Comparison of ENCODE assay signal across 8 mouse cellular contexts in the genomic region with DNA sequence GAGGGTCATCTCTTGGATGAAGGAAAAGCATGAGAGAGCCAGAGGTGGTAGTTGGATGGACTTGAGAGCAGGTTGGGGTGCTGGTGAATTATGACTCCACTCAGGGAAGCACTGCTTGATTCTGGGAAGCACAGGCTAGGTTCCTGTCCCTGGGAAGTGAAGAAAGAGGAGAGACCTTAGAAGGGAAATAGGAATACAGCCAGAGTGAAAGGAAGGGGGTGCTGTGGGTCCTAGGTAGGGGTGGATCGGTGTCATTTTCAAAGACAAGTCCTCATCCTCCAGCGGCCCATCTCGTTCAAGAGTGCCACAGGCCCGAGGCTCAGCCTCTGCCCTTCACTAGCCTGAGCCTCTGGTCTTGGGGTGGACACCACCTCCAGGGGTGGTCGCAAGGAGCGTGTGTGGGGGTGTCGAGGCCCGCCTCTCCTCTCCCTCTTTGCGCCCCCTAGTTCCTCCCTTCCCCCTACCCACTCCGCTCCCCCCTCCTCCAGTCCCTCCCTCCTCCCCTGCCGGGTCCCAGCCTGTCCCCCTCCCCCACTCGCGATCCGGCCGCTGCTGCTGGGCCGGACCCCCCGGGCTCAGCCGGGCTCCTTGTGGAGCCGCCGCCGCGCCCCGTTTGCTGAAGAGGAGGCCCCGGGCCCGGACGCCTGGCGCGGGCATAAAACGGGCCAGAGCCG. TPM values are rescaled to one million over a fixed set of nuclear protein-coding genes. Genes with fewer than 3 reads are reported as not detected.
DNase-seq lines count a peak whose midpoint lies in the region; ATAC-seq and TF ChIP-seq lines count a peak whose summit lies in the region.

No protein-coding gene starts in this region.

- peaks cover 84% of the 10 kb centered on the region for H3K27me3 ChIP-seq in heart, embryonic 13.5 days (replicated peaks)
- peaks cover 4% of the 10 kb centered on the region for H3K27me3 ChIP-seq in C2C12 (ENCODE audit: control insufficient read depth, insufficient read depth, insufficient read length)
- peaks cover 25% of the 10 kb centered on the region for H3K27me3 ChIP-seq in intestine, embryonic 16.5 days (replicated peaks; ENCODE audit: control insufficient read depth, insufficient read depth, low read length)
- peaks cover 30% of the 10 kb centered on the region for H3K27me3 ChIP-seq in neural tube, embryonic 13.5 days

- no peaks in the 10 kb centered on the region for H3K9me3 ChIP-seq in heart, embryonic 13.5 days
- H3K9me3 ChIP-seq in intestine, embryonic 16.5 days (ENCODE audit: control insufficient read depth, low read length), result no peaks in the 10 kb centered on the region
- H3K9me3 ChIP-seq in neural tube, embryonic 13.5 days, result no peaks in the 10 kb centered on the region

- WGBS in heart, embryonic 13.5 days, result 2% methylated on average over 19 of the region's 30 CpGs
- 3% methylated on average over 30 of the region's 30 CpGs for WGBS in intestine, embryonic 16.5 days
- WGBS in neural tube, embryonic 13.5 days, result 0% methylated on average over 20 of the region's 30 CpGs

- no peaks in the 10 kb centered on the region for H3K79me3 ChIP-seq in C2C12 (ENCODE audit: low read depth)

- no peak overlapping the region for H3K27ac ChIP-seq in heart, embryonic 13.5 days (replicated peaks)
- H3K27ac ChIP-seq in intestine, embryonic 16.5 days (ENCODE audit: low read length), result peak overlapping the region; percentile 52; the same call in 1 of the 2 replicates
- peak overlapping the region; percentile 78 for H3K27ac ChIP-seq in neural tube, embryonic 13.5 days (replicated peaks)

- H3K4me1 ChIP-seq in heart, embryonic 13.5 days, result peaks cover 20% of the 10 kb centered on the region
- H3K4me1 ChIP-seq in intestine, embryonic 16.5 days (ENCODE audit: control insufficient read depth, insufficient read depth, low read length), result peaks cover 20% of the 10 kb centered on the region
- H3K4me1 ChIP-seq in neural tube, embryonic 13.5 days (replicated peaks), result peaks cover 30% of the 10 kb centered on the region

- DNase-seq in heart, adult 18-20 months, result no peak
- DNase-seq in embryo, embryonic 10.5 days (ENCODE audit: low spot score), result peak; percentile 60
- DNase-seq in gastrocnemius, postnatal 14 days, result no peak
- DNase-seq in ovary, postnatal 36 days (ENCODE audit: low spot score), result no peak

- no peaks in the 10 kb centered on the region for H3K79me2 ChIP-seq in C2C12 (ENCODE audit: control insufficient read depth, insufficient read depth)

- TF ChIP-seq CTCF in C2C12 (IDR thresholded peaks at IDR 0.05; ENCODE audit: control insufficient read depth, insufficient read depth, insufficient read length), result no peak

- H3K36me3 ChIP-seq in heart, embryonic 13.5 days, result no peaks in the 10 kb centered on the region
- H3K36me3 ChIP-seq in C2C12 (ENCODE audit: control insufficient read depth, insufficient read depth), result no peaks in the 10 kb centered on the region
- H3K36me3 ChIP-seq in intestine, embryonic 16.5 days (ENCODE audit: control insufficient read depth, insufficient read depth, low read length), result no peaks in the 10 kb centered on the region
- peaks cover 19% of the 10 kb centered on the region for H3K36me3 ChIP-seq in neural tube, embryonic 13.5 days

- peak overlapping the region; percentile 83 for H3K9ac ChIP-seq in heart, embryonic 13.5 days
- H3K9ac ChIP-seq in intestine, embryonic 16.5 days (ENCODE audit: low read depth, low read length), result peak overlapping the region; percentile 81
- H3K9ac ChIP-seq in neural tube, embryonic 13.5 days, result peak overlapping the region; percentile 90

- 0 out of 2 replicates have a peak, but pooled peaks have one; percentile 33 for ATAC-seq in heart, embryonic 13.5 days (ENCODE audit: extremely low read depth, insufficient number of reproducible peaks, low FRiP score, low TSS enrichment)
- ATAC-seq in intestine, embryonic 16.5 days, result peak; percentile 12
- ATAC-seq in neural tube, embryonic 13.5 days (ENCODE audit: low read depth), result peak; percentile 63

- peak overlapping the region; percentile 70 for H3K4me3 ChIP-seq in heart, embryonic 13.5 days
- no peak overlapping the region for H3K4me3 ChIP-seq in C2C12 (ENCODE audit: insufficient read depth, poor library complexity, severe bottlenecking)
- peak overlapping the region; percentile 68 for H3K4me3 ChIP-seq in intestine, embryonic 16.5 days (ENCODE audit: low read length)
- H3K4me3 ChIP-seq in neural tube, embryonic 13.5 days, result peak overlapping the region; percentile 75

- intact Hi-C loops in gastrocnemius, postnatal 14 days (cut with DNase I; ENCODE audit: low total_unique reads), result no loop called here

- H3K4me2 ChIP-seq in heart, embryonic 13.5 days, result peak overlapping the region; percentile 96
- H3K4me2 ChIP-seq in intestine, embryonic 16.5 days (ENCODE audit: low read depth, low read length), result peak overlapping the region; percentile 100
- peak overlapping the region; percentile 98 for H3K4me2 ChIP-seq in neural tube, embryonic 13.5 days

- H3ac ChIP-seq in C2C12 (ENCODE audit: control insufficient read depth, insufficient read length, low read depth), result peak overlapping the region; percentile 49

TF ChIP-seq in C2C12, 6 proteins besides CTCF, POLR2A, EP300 and RAD21:
- TF ChIP-seq MAX (IDR thresholded peaks at IDR 0.05), result no peak
- TF ChIP-seq FOSL1 (IDR thresholded peaks at IDR 0.05; ENCODE audit: insufficient read depth, low read length, poor library complexity, severe bottlenecking), result no peak
- no peak for TF ChIP-seq MYOG (IDR thresholded peaks at IDR 0.05; ENCODE audit: control insufficient read depth, extremely low read depth, insufficient read length)
- no peak for TF ChIP-seq CEBPB (IDR thresholded peaks at IDR 0.05; ENCODE audit: low read depth)
- TF ChIP-seq USF1 (IDR thresholded peaks at IDR 0.05; ENCODE audit: low read depth), result no peak

RNA-seq across cellular contexts. Expression of a gene that starts 0.5 kb away (rescaled TPM):
- 0.39 and 0.83 TPM in 2 replicates for polyA plus RNA-seq in heart, embryonic 13.5 days (2015; fragmentation: Nextera tagmentation; extraction: Ambion mirVana)
- 1 to 10 TPM; 1.7 to 2.0 TPM for total RNA-seq in heart, adult 18-20 months (2021)
- polyA plus RNA-seq in C2C12 (2012; fragmentation: generic; extraction: Trizol), result 0.63 TPM
- polyA plus RNA-seq in intestine, embryonic 16.5 days (2015; fragmentation: Nextera tagmentation; extraction: Ambion mirVana), result 3.0 and 3.1 TPM in 2 replicates
- 5.8 and 6.9 TPM in 2 replicates for polyA plus RNA-seq in neural tube, embryonic 13.5 days (2015; fragmentation: Nextera tagmentation; extraction: Ambion mirVana)
- 1 to 10 TPM; 3.7 to 4.6 TPM for total RNA-seq in gastrocnemius, postnatal 14 days (2021)

RNA-seq across cellular contexts. Expression of a gene that starts 1.9 kb away (rescaled TPM):
- polyA plus RNA-seq in heart, embryonic 13.5 days (2015; fragmentation: Nextera tagmentation; extraction: Ambion mirVana), result 0.11 and 0.25 TPM in 2 replicates
- under 1 TPM in 1 of 2 experiments, not detected in 1; 0.18 TPM for total RNA-seq in heart, adult 18-20 months (2021)
- 0.15 TPM for polyA plus RNA-seq in C2C12 (2012; fragmentation: generic; extraction: Trizol)
- 2.6 and 2.9 TPM in 2 replicates for polyA plus RNA-seq in intestine, embryonic 16.5 days (2015; fragmentation: Nextera tagmentation; extraction: Ambion mirVana)
- polyA plus RNA-seq in neural tube, embryonic 13.5 days (2015; fragmentation: Nextera tagmentation; extraction: Ambion mirVana), result 0.99 and 1.5 TPM in 2 replicates
- 1 to 10 TPM in 1 of 2 experiments, under 1 TPM in 1; 0.90 to 1.7 TPM for total RNA-seq in gastrocnemius, postnatal 14 days (2021)

RNA-seq across cellular contexts. Expression of a gene that starts 14.8 kb away (rescaled TPM):
- 3.9 and 4.3 TPM in 2 replicates for polyA plus RNA-seq in heart, embryonic 13.5 days (2015; fragmentation: Nextera tagmentation; extraction: Ambion mirVana)
- total RNA-seq in heart, adult 18-20 months (2021), result 1 to 10 TPM; 1.2 to 1.6 TPM
- 5.8 TPM for polyA plus RNA-seq in C2C12 (2012; fragmentation: generic; extraction: Trizol)
- polyA plus RNA-seq in intestine, embryonic 16.5 days (2015; fragmentation: Nextera tagmentation; extraction: Ambion mirVana), result 12.0 and 13.1 TPM in 2 replicates
- polyA plus RNA-seq in neural tube, embryonic 13.5 days (2015; fragmentation: Nextera tagmentation; extraction: Ambion mirVana), result 30.8 and 31.4 TPM in 2 replicates
- total RNA-seq in gastrocnemius, postnatal 14 days (2021), result 1 to 10 TPM; 2.3 to 2.7 TPM

RNA-seq across cellular contexts. Expression of a gene that starts 14.9 kb away (rescaled TPM):
- 52.6 and 56.2 TPM in 2 replicates for polyA plus RNA-seq in heart, embryonic 13.5 days (2015; fragmentation: Nextera tagmentation; extraction: Ambion mirVana)
- 10 to 100 TPM; 11.0 to 13.1 TPM for total RNA-seq in heart, adult 18-20 months (2021)
- polyA plus RNA-seq in C2C12 (2012; fragmentation: generic; extraction: Trizol), result 104 TPM
- 84.5 and 95.5 TPM in 2 replicates for polyA plus RNA-seq in intestine, embryonic 16.5 days (2015; fragmentation: Nextera tagmentation; extraction: Ambion mirVana)
- polyA plus RNA-seq in neural tube, embryonic 13.5 days (2015; fragmentation: Nextera tagmentation; extraction: Ambion mirVana), result 89.9 and 92.3 TPM in 2 replicates
- 10 to 100 TPM; 10.9 to 14.1 TPM for total RNA-seq in gastrocnemius, postnatal 14 days (2021)

RNA-seq across cellular contexts. Expression of a gene that starts 39.3 kb away (rescaled TPM):
- polyA plus RNA-seq in heart, embryonic 13.5 days (2015; fragmentation: Nextera tagmentation; extraction: Ambion mirVana), result 5.1 and 6.0 TPM in 2 replicates
- total RNA-seq in heart, adult 18-20 months (2021), result 10 to 100 TPM; 19.8 to 31.3 TPM
- 0.05 TPM for polyA plus RNA-seq in C2C12 (2012; fragmentation: generic; extraction: Trizol)
- 6.2 and 6.8 TPM in 2 replicates for polyA plus RNA-seq in intestine, embryonic 16.5 days (2015; fragmentation: Nextera tagmentation; extraction: Ambion mirVana)
- 26.3 and 27.8 TPM in 2 replicates for polyA plus RNA-seq in neural tube, embryonic 13.5 days (2015; fragmentation: Nextera tagmentation; extraction: Ambion mirVana)
- 10 to 100 TPM; 28.7 to 34.5 TPM for total RNA-seq in gastrocnemius, postnatal 14 days (2021)

Comparison
In these comparisons a context has a peak if more than half of its experiments do, and no peak if none do; other contexts are left out.
1. ATAC-seq: peak in every context shown above with its lines; median percentile 63 in neural tube, embryonic 13.5 days; 33 in heart, embryonic 13.5 days; 12 in intestine, embryonic 16.5 days.